In genomic region chr1:151346681-151347127, GRCm38 (mm10) we compare ENCODE assay signal across 7 mouse cellular contexts. TPM values are rescaled to one million over a fixed set of nuclear protein-coding genes. Genes with fewer than 3 reads are reported as not detected.
DNase-seq lines count a peak whose midpoint lies in the region; ATAC-seq and TF ChIP-seq lines count a peak whose summit lies in the region.

No protein-coding gene starts in this region.

- DNase-seq in spleen, adult 2 months (ENCODE audit: low read depth in 1 of 2, low spot score in 2 of 2): peak in 1 of 2 experiments; percentile 11
- no peak for DNase-seq in spleen, postnatal 14 days (ENCODE audit: low spot score in 2 of 2)
- peak; percentile 45 to 51 for DNase-seq in spleen, postnatal 36 days (ENCODE audit: low spot score in 2 of 2)
- DNase-seq in left cerebral cortex, postnatal 36 days (ENCODE audit: low spot score in 2 of 2): no peak

- H3K9me3 ChIP-seq in embryonic facial prominence, embryonic 15.5 days (replicated peaks): no peaks in the 10 kb centered on the region
- no peaks in the 10 kb centered on the region for H3K9me3 ChIP-seq in limb, embryonic 12.5 days

- H3K27ac ChIP-seq in spleen, adult 2 months (ENCODE audit: insufficient read depth, low read length): peak overlapping the region; percentile 78
- H3K27ac ChIP-seq in embryonic facial prominence, embryonic 15.5 days (replicated peaks): peak overlapping the region; percentile 72
- no peak overlapping the region for H3K27ac ChIP-seq in limb, embryonic 12.5 days

- peak overlapping the region; percentile 28; the same call in 1 of the 2 replicates for H3K4me3 ChIP-seq in spleen, adult 2 months (ENCODE audit: extremely low read depth, insufficient read depth, insufficient read length)
- H3K4me3 ChIP-seq in embryonic facial prominence, embryonic 15.5 days (replicated peaks): peak overlapping the region; percentile 86
- peak overlapping the region; percentile 97 for H3K4me3 ChIP-seq in limb, embryonic 12.5 days (replicated peaks)

- H3K4me2 ChIP-seq in embryonic facial prominence, embryonic 15.5 days (replicated peaks): peak overlapping the region; percentile 73
- peak overlapping the region; percentile 68 for H3K4me2 ChIP-seq in limb, embryonic 12.5 days

- TF ChIP-seq POLR2A in spleen, adult 2 months (IDR thresholded peaks at IDR 0.05; ENCODE audit: low read depth, low read length): no peak

- peaks cover 6% of the 10 kb centered on the region for H3K4me1 ChIP-seq in spleen, adult 2 months (ENCODE audit: control insufficient read depth, insufficient read depth, insufficient read length)
- H3K4me1 ChIP-seq in embryonic facial prominence, embryonic 15.5 days: peaks cover 29% of the 10 kb centered on the region
- peaks cover 33% of the 10 kb centered on the region for H3K4me1 ChIP-seq in limb, embryonic 12.5 days (replicated peaks)

- ATAC-seq in embryonic facial prominence, embryonic 15.5 days (ENCODE audit: insufficient number of reproducible peaks, low FRiP score, low TSS enrichment, low read depth): no peak
- no peak for ATAC-seq in limb, embryonic 12.5 days (ENCODE audit: insufficient number of reproducible peaks, insufficient read depth, low FRiP score, low TSS enrichment, low read depth)
- ATAC-seq in granulocyte monocyte progenitor cell, adult 5-6 weeks (replicated peaks; ENCODE audit: poor library complexity, severe bottlenecking): no peak

- TF ChIP-seq CTCF in spleen, adult 2 months (IDR thresholded peaks at IDR 0.05; ENCODE audit: extremely low read depth, insufficient read depth, insufficient read length, insufficient replicate concordance): no peak

- WGBS in spleen, adult 2 months: 7% methylated on average over 6 of the region's 6 CpGs
- WGBS in embryonic facial prominence, embryonic 15.5 days: 17% methylated on average over 6 of the region's 6 CpGs
- WGBS in limb, embryonic 12.5 days: 63% methylated on average over 6 of the region's 6 CpGs

- peaks cover 10% of the 10 kb centered on the region for H3K36me3 ChIP-seq in spleen, adult 2 months (ENCODE audit: control insufficient read depth, insufficient read depth, low read length)
- H3K36me3 ChIP-seq in embryonic facial prominence, embryonic 15.5 days: peaks cover 18% of the 10 kb centered on the region
- H3K36me3 ChIP-seq in limb, embryonic 12.5 days: peaks cover 23% of the 10 kb centered on the region

- H3K27me3 ChIP-seq in spleen, adult 2 months (ENCODE audit: control insufficient read depth, insufficient read depth, low read length): no peaks in the 10 kb centered on the region
- no peaks in the 10 kb centered on the region for H3K27me3 ChIP-seq in embryonic facial prominence, embryonic 15.5 days
- no peaks in the 10 kb centered on the region for H3K27me3 ChIP-seq in limb, embryonic 12.5 days

- no peak overlapping the region for H3K9ac ChIP-seq in embryonic facial prominence, embryonic 15.5 days
- peak overlapping the region; percentile 98 for H3K9ac ChIP-seq in limb, embryonic 12.5 days (replicated peaks)

- intact Hi-C loops in left cerebral cortex, postnatal 36 days (cut with DNase I): loop anchor here (10.0 kb wide), 1 partner anchor 182 kb away; no protein-coding TSS in a partner anchor

RNA-seq across cellular contexts. Expression of gene Ivns1abp, which starts 2.4 kb away (rescaled TPM):
- 30.5 and 35.7 TPM in 2 replicates for polyA plus RNA-seq in spleen, adult 2 months (2012; rRNA removed)
- polyA plus RNA-seq in embryonic facial prominence, embryonic 15.5 days (2015; fragmentation: Nextera tagmentation; extraction: Ambion mirVana): 256 and 268 TPM in 2 replicates
- polyA plus RNA-seq in limb, embryonic 12.5 days (2016; fragmentation: Nextera tagmentation; extraction: Ambion mirVana): 352 and 354 TPM in 2 replicates
- total RNA-seq in left cerebral cortex, postnatal 36 days (2021): 100 to 1,000 TPM; 123 to 135 TPM
- 284 and 329 TPM in 2 replicates for total RNA-seq in granulocyte monocyte progenitor cell, adult 5-6 weeks (2014; fragmentation: Nextera tagmentation)
- 441 and 484 TPM in 2 replicates for total RNA-seq in granulocyte monocyte progenitor cell, adult 5-6 weeks (2017)

Comparison
In these comparisons a context has a peak if more than half of its experiments do, and no peak if none do; other contexts are left out.
1. DNase-seq: peak in spleen, postnatal 36 days (2 of 2); none in spleen, postnatal 14 days (0 of 2) and left cerebral cortex, postnatal 36 days (0 of 2).
2. H3K4me3 ChIP-seq: peak in every context shown above with its lines; median percentile 97 in limb, embryonic 12.5 days; 86 in embryonic facial prominence, embryonic 15.5 days; 28 in spleen, adult 2 months.